Mouse (Mus musculus) cerebellum, adult 18-20 months (tissue): ENCODE measurements around the gene Rtn3.
"Not testable (repeated sequence)": the region's sequence is repeated elsewhere in the genome, so short reads cannot be mapped to it uniquely, and the experiment has no call there.

Experiments
- DNase-seq, 2 experiments: peaks; one replicate each; pipeline ENCODE4 v3.0.0; 2021

Gene Rtn3

GRCm38 (mm10) chr19:7421602-7422591 lies 61.2 kb downstream of the Rtn3 start:
- peak; percentile 66 to 71 for DNase-seq

GRCm38 (mm10) chr19:7420841-7421601 lies 62.1 kb downstream of the Rtn3 start:
- DNase-seq: peak in 1 of 2 experiments; percentile 11

GRCm38 (mm10) chr19:7420108-7420507 lies 63.0 kb downstream of the Rtn3 start:
- DNase-seq: no peak

GRCm38 (mm10) chr19:7419134-7419533 lies 63.9 kb downstream of the Rtn3 start:
- no peak for DNase-seq

- peak; percentile 62 to 88 for DNase-seq
These were observed 64.9 kb downstream of the Rtn3 start for GRCm38 (mm10) chr19:7417911-7418849.

- DNase-seq: peak; percentile 62 to 66
These were observed 66.0 kb downstream of the Rtn3 start, which contains the start of gene 2700081O15Rik for GRCm38 (mm10) chr19:7416834-7417735. 2700081O15Rik (plus strand) TSS chr19:7417625.

GRCm38 (mm10) chr19:7415916-7416833 lies 66.9 kb downstream of the Rtn3 start:
- DNase-seq: no peak

- DNase-seq: no peak
These were observed 70.7 kb downstream of the Rtn3 start for GRCm38 (mm10) chr19:7412361-7412760.

GRCm38 (mm10) chr19:7404623-7405229 lies 78.4 kb downstream of the Rtn3 start:
- no peak for DNase-seq

GRCm38 (mm10) chr19:7400635-7401034 lies 82.4 kb downstream of the Rtn3 start:
- no peak for DNase-seq

GRCm38 (mm10) chr19:7398898-7399297 lies 84.2 kb downstream of the Rtn3 start:
- not testable (repeated sequence) for DNase-seq

GRCm38 (mm10) chr19:7396867-7397826 lies 85.9 kb downstream of the Rtn3 start:
- not testable (repeated sequence) for DNase-seq

- no peak for DNase-seq
These were observed 94.6 kb downstream of the Rtn3 start for GRCm38 (mm10) chr19:7388488-7388887.

- no peak for DNase-seq
These were observed 97.0 kb downstream of the Rtn3 start for GRCm38 (mm10) chr19:7386042-7386441.

- DNase-seq: peak; percentile 99
These were observed 99.9 kb downstream of the Rtn3 start, which contains the start of gene Spindoc for GRCm38 (mm10) chr19:7382903-7383865. Spindoc (minus strand) TSS chr19:7382994.

- peak; percentile 57 to 61 for DNase-seq
These were observed 100.7 kb downstream of the Rtn3 start for GRCm38 (mm10) chr19:7382248-7382902.

- DNase-seq: no peak
These were observed 101.2 kb downstream of the Rtn3 start for GRCm38 (mm10) chr19:7381906-7382247.
